Comparison of ENCODE assay signal across 8 mouse cellular contexts in genomic region chr15:99333676-99334065, GRCm38 (mm10). TPM values are rescaled to one million over a fixed set of nuclear protein-coding genes. Genes with fewer than 3 reads are reported as not detected.
DNase-seq lines count a peak whose midpoint lies in the region; ATAC-seq and TF ChIP-seq lines count a peak whose summit lies in the region.
"Had no signal": no experiment of that assay in that cellular context is flagged by ENCODE, and none has a peak within 500 bp of the region (broad histone marks: within the 10 kb centered on the region; RNA-seq: fewer than 3 reads in every experiment).

No protein-coding gene starts in this region.

- H3K36me3 ChIP-seq in embryonic facial prominence, embryonic 13.5 days: peaks cover 36% of the 10 kb centered on the region
- H3K36me3 ChIP-seq in limb, embryonic 15.5 days: peaks cover 23% of the 10 kb centered on the region

- intact Hi-C loops in heart, postnatal 36 days (cut with DNase I): loop anchor here (2.0 kb wide), 2 partner anchors 17 to 35 kb away; no protein-coding TSS in a partner anchor

- peak overlapping the region; percentile 37 for H3K4me2 ChIP-seq in embryonic facial prominence, embryonic 13.5 days
- H3K4me2 ChIP-seq in limb, embryonic 15.5 days: peak overlapping the region; percentile 26; the same call in 1 of the 2 replicates

- peaks cover 37% of the 10 kb centered on the region for H3K4me1 ChIP-seq in bone marrow, adult 2 months (ENCODE audit: control insufficient read depth, insufficient read depth, low read length)
- H3K4me1 ChIP-seq in embryonic facial prominence, embryonic 13.5 days: peaks cover 50% of the 10 kb centered on the region
- H3K4me1 ChIP-seq in limb, embryonic 15.5 days: peaks cover 63% of the 10 kb centered on the region

- H3K27me3 ChIP-seq in embryonic facial prominence, embryonic 13.5 days: no peaks in the 10 kb centered on the region
- no peaks in the 10 kb centered on the region for H3K27me3 ChIP-seq in limb, embryonic 15.5 days

- 57% methylated on average over 3 of the region's 3 CpGs for WGBS in bone marrow, adult 2 months
- WGBS in embryonic facial prominence, embryonic 13.5 days: 67% methylated on average over 3 of the region's 3 CpGs
- WGBS in limb, embryonic 15.5 days: 66% methylated on average over 3 of the region's 3 CpGs

- no peak overlapping the region for H3K4me3 ChIP-seq in bone marrow, adult 2 months (replicated peaks; ENCODE audit: control insufficient read depth, low read depth, low read length)
- H3K4me3 ChIP-seq in embryonic facial prominence, embryonic 13.5 days: no peak overlapping the region
- no peak overlapping the region for H3K4me3 ChIP-seq in limb, embryonic 15.5 days

- no peak for TF ChIP-seq POLR2A in bone marrow, adult 2 months (IDR thresholded peaks at IDR 0.05; ENCODE audit: borderline replicate concordance, control insufficient read depth, low read depth, low read length)

- TF ChIP-seq CTCF in bone marrow, adult 2 months (IDR thresholded peaks at IDR 0.05; ENCODE audit: control insufficient read depth, insufficient read depth, low read length): no peak

- H3K9me3 ChIP-seq in embryonic facial prominence, embryonic 13.5 days: no peaks in the 10 kb centered on the region
- H3K9me3 ChIP-seq in limb, embryonic 15.5 days: no peaks in the 10 kb centered on the region

- DNase-seq in heart, postnatal 36 days: peak; percentile 54 to 58
- no peak for DNase-seq in c-Kit-positive CD71-positive TER-119-positive erythroid progenitor cells, embryonic 14.5 days (ENCODE audit: low spot score)
- DNase-seq in cerebellum, postnatal 36 days: no peak

- ATAC-seq in embryonic facial prominence, embryonic 13.5 days (ENCODE audit: insufficient number of reproducible peaks, insufficient read depth, low FRiP score, low TSS enrichment, low read depth): 0 out of 2 replicates have a peak, but pooled peaks have one; percentile 3
- peak; percentile 25 for ATAC-seq in limb, embryonic 15.5 days (ENCODE audit: insufficient number of reproducible peaks, low FRiP score, low TSS enrichment, low read depth)
- no peak for ATAC-seq in frontal cortex, adult (ENCODE audit: low TSS enrichment)

- H3K9ac ChIP-seq in embryonic facial prominence, embryonic 13.5 days: peak overlapping the region; percentile 61
- H3K9ac ChIP-seq in limb, embryonic 15.5 days: no peak overlapping the region

- H3K27ac ChIP-seq in bone marrow, adult 2 months (ENCODE audit: control insufficient read depth, insufficient read depth, low read depth, low read length, poor library complexity): peak overlapping the region; percentile 77
- peak overlapping the region; percentile 98 for H3K27ac ChIP-seq in embryonic facial prominence, embryonic 13.5 days
- peak overlapping the region; percentile 95 for H3K27ac ChIP-seq in limb, embryonic 15.5 days

RNA-seq across cellular contexts. Expression of gene Fmnl3, which starts 36.6 kb away (rescaled TPM):
- 13.0 and 17.7 TPM in 2 replicates for polyA plus RNA-seq in bone marrow, adult 2 months (2011; ENCODE audit: insufficient read depth, insufficient read length, low replicate concordance, missing spikeins)
- polyA plus RNA-seq in embryonic facial prominence, embryonic 13.5 days (2015; fragmentation: Nextera tagmentation; extraction: Ambion mirVana): 29.0 and 29.5 TPM in 2 replicates
- 10 to 100 TPM; 19.0 to 22.3 TPM for total RNA-seq in heart, postnatal 36 days (2021)
- polyA plus RNA-seq in limb, embryonic 15.5 days (2015; fragmentation: Nextera tagmentation; extraction: Ambion mirVana): 25.0 and 26.9 TPM in 2 replicates

RNA-seq across cellular contexts. Expression of gene Fam186b, which starts 38.0 kb away (rescaled TPM):
- polyA plus RNA-seq in bone marrow, adult 2 months (2011; ENCODE audit: insufficient read depth, insufficient read length, low replicate concordance, missing spikeins): not detected in 2 replicates
- 0.12 and 0.42 TPM in 2 replicates for polyA plus RNA-seq in embryonic facial prominence, embryonic 13.5 days (2015; fragmentation: Nextera tagmentation; extraction: Ambion mirVana)
- not detected for total RNA-seq in heart, postnatal 36 days (2021)
- polyA plus RNA-seq in limb, embryonic 15.5 days (2015; fragmentation: Nextera tagmentation; extraction: Ambion mirVana): 0.10 and 0.18 TPM in 2 replicates
- total RNA-seq: common myeloid progenitor, adult 5-6 weeks had no signal

RNA-seq across cellular contexts. Expression of gene Prpf40b, which starts 38.8 kb away (rescaled TPM):
- polyA plus RNA-seq in bone marrow, adult 2 months (2011; ENCODE audit: insufficient read depth, insufficient read length, low replicate concordance, missing spikeins): 7.9 and 16.0 TPM in 2 replicates
- 82.4 and 83.6 TPM in 2 replicates for polyA plus RNA-seq in embryonic facial prominence, embryonic 13.5 days (2015; fragmentation: Nextera tagmentation; extraction: Ambion mirVana)
- 10 to 100 TPM; 20.4 to 24.3 TPM for total RNA-seq in heart, postnatal 36 days (2021)
- polyA plus RNA-seq in limb, embryonic 15.5 days (2015; fragmentation: Nextera tagmentation; extraction: Ambion mirVana): 52.5 and 53.8 TPM in 2 replicates

RNA-seq across cellular contexts. Expression of gene Tmbim6, which starts 59.0 kb away (rescaled TPM):
- polyA plus RNA-seq in bone marrow, adult 2 months (2011; ENCODE audit: insufficient read depth, insufficient read length, low replicate concordance, missing spikeins): 93.5 and 146 TPM in 2 replicates
- 266 and 285 TPM in 2 replicates for polyA plus RNA-seq in embryonic facial prominence, embryonic 13.5 days (2015; fragmentation: Nextera tagmentation; extraction: Ambion mirVana)
- total RNA-seq in heart, postnatal 36 days (2021): 100 to 1,000 TPM; 233 to 243 TPM
- polyA plus RNA-seq in limb, embryonic 15.5 days (2015; fragmentation: Nextera tagmentation; extraction: Ambion mirVana): 327 and 351 TPM in 2 replicates

Comparison
In these comparisons a context has a peak if more than half of its experiments do, and no peak if none do; other contexts are left out.
1. DNase-seq: peak in heart, postnatal 36 days (2 of 2); none in c-Kit-positive CD71-positive TER-119-positive erythroid progenitor cells, embryonic 14.5 days (single experiment) and cerebellum, postnatal 36 days (0 of 2).
2. Peak in every context shown above with its lines, with median percentiles within 50 percentile points of each other: H3K27ac ChIP-seq.